Mouse (Mus musculus) ovary, postnatal 36 days (tissue): ENCODE measurements around the gene Mapkap1.

ENCODE experiments used
- DNase-seq: peaks from one replicate; pipeline ENCODE4 v3.0.0; 2022; ENCODE audit warnings: low spot score, mixed read lengths

The Mapkap1 gene

DNA sequence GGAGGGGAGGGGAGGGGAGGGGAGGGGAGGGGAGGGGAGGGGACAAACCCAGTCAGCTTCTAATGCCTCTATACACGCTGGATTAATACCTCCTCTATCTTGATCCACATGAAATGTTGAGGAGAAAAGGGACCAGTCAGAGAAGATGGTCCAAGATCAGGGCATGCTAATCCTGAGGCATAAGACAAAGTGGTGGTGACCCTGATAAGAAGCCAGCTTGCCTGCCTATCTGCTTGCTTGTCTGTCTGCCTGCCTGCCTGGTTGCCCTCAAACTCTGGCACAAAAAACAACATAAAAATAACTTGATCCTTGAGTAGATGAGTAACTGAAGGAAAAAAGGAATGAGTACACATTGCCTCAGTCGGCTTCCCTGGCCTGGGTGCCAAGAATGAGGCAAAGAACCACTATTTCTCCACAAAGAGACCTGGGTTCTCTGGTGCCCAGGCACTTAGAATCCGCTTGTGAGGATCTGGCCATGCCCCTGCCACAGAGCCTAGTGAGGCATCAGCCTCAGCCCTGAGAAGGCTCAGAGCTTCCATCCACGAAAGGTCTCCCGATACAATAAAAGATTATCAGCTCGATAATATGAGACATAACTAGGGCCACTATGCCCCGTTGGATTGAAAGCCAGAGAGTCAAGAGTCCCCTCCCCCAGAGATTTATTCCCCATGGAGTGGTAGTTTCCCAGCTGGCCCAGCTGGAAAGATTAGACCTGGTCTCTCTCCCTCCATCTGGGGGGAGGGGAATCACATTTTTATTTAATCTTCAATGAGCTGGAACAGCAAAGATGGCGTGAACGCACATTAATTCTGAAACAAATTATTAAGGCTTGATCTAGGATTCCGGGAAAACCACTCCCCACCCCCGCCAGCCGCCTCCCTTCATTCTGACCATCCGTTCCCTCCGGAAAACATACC is 228.9 kb downstream of the Mapkap1 start:
- no peak for DNase-seq

- DNase-seq = peak; percentile 90
Measured at GRCm38 (mm10) chr2:34638955-34639650, 232.5 kb downstream of the Mapkap1 start.

- no peak for DNase-seq
Measured at GRCm38 (mm10) chr2:34639725-34640124, 233.2 kb downstream of the Mapkap1 start.

DNA sequence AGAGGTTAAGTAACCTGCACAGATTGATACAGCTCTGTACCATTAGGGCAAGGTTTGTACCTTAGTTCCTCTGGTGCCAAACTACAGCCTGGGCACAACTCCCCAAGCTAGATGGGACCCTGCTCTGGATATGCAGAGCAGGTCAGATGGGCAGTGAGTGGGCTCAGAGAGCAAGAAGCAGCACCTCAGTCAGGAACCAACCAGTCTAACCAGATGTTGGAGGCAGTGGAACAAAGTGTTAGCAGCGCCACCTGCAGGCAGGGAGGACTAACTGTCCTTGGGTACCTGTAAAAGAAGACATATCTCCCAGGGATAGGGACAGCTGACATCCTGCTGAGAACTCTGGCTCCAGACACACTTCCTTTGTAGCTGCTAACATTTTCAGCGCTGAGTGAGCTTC is 235.8 kb downstream of the Mapkap1 start:
- DNase-seq = no peak

- no peak for DNase-seq
Measured at GRCm38 (mm10) chr2:34644571-34645526, 238.3 kb downstream of the Mapkap1 start.

- peak; percentile 71 for DNase-seq
Measured at GRCm38 (mm10) chr2:34645851-34646540, 239.4 kb downstream of the Mapkap1 start.

DNA sequence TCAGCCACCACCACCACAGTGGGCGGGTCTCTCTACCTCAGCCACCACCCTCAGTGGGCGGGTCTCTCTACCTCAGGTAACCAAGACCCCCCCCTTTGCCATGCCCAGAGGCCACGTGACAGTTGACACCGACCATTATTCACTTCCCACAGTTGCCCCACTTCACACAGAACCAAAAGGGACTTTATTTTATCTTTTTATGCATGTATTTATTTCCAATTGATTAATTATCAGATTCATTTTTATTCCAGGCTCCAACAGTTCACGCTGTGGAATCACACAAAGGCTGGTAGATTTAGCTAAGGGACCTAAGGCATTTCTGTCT is 239.9 kb downstream of the Mapkap1 start:
- no peak for DNase-seq

- no peak for DNase-seq
Measured at GRCm38 (mm10) chr2:34647410-34647809, 240.8 kb downstream of the Mapkap1 start.

DNA sequence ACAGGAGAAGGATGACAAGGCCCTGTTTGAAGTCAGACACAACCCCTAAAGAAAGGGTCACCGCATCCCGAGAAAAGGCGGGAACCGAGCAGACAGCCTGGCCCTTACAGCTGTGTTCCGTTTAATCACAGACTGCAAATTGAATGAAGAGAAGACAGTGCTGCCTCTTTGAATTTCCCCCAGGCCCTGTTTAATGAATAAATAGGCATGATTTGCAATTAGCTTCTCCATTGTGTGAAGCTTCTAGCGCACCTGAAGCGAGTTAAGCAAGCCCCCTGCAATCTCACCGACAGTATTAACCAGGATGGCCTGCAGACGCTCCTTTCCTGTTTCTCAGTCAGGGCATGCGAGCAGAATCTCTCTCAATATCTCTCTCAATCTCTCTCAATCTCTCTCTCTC is 261.2 kb downstream of the Mapkap1 start:
- DNase-seq = no peak

- no peak for DNase-seq
Measured at GRCm38 (mm10) chr2:34668440-34669191, 262.0 kb downstream of the Mapkap1 start.

DNA sequence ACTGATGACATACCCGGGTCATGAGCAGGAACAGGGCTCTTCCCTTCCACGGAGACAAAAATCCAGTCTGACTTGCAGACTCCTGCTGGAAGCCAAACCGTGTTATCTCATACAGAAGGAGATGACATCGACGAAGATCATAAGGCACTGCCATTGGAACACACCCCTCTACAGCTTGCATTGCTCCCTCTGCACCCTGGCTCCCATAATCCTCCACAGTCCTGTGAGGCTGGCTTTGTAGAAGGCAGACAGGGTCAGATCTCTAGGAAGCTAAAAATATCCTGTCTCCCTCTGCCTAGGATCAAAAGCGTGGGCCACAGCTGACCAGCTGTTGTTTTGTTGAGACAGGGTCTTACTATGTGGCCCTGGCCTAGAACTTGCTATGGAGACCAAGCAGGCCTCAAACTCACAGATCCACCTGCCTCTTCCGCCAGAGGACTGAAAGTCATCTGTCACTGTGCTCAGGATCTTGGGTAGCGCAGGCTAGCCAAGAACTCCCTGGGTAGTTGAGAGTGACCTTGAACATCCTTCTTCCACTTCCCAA is 262.7 kb downstream of the Mapkap1 start:
- DNase-seq = no peak

- DNase-seq = no peak
Measured at GRCm38 (mm10) chr2:34670470-34670869, 263.9 kb downstream of the Mapkap1 start.

DNA sequence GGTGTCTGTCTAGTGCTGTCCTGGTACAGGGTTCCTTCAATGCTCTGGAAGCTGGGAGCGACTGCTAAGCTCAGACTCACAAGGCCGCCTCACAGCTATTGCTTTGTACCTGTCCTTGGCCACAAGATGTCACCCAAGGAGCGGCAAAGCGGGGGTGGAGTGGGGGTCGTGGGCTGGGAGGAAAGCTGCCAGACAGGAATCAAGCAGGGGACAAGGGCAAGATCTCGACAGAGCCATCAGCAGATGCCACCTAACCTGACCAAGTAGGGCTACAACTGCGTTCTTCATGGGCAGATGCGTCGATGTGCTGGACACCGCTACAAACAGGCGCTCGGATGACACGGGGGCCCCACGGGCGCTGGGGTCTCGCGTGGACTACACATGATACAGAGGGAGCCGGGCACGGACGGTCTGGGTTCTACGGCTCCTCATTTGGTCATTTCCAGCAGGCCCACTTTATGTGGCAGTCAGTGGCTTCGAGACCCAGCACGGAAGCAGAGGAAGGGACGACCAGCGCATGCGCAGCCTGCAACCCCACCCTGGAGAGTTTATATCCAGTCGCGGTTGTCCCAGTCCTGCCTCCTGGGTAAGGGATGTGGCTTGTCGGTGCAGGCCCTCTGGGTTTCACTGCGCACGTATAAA is 264.9 kb downstream of the Mapkap1 start:
- DNase-seq = peak; percentile 45

GRCm38 (mm10) chr2:34673846-34674245 is 267.3 kb downstream of the Mapkap1 start:
- no peak for DNase-seq
